Mouse (Mus musculus) testis, adult 2 months (tissue): Measurements from ENCODE around the gene Spsb4. TPM values are rescaled to one million over a fixed set of nuclear protein-coding genes. Genes with fewer than 3 reads are reported as not detected.
A peak's percentile ranks its signal among the peaks of the same experiment; 100 is the strongest.

Experiments used
- H3K27ac ChIP-seq: fragments of 200-500 bp; 2 replicates; pipeline ENCODE4 v1.5.1; 2012; ENCODE audit warnings: low read depth, low read length; ENCODE audit not compliant: control insufficient read depth, insufficient read depth
- H3K27me3 ChIP-seq: fragments of 200-500 bp; 2 replicates; pipeline ENCODE4 v1.6.1; 2012; ENCODE audit warnings: mild to moderate bottlenecking, low read length, moderate library complexity; ENCODE audit not compliant: control insufficient read depth, insufficient read depth
- H3K36me3 ChIP-seq: fragments of 200-500 bp; 2 replicates; pipeline ENCODE4 v1.6.1; 2012; ENCODE audit warnings: mild to moderate bottlenecking, low read length; ENCODE audit not compliant: control insufficient read depth, insufficient read depth
- H3K4me1 ChIP-seq: fragments of 200-500 bp; 2 replicates; pipeline ENCODE4 v1.6.1; 2012; ENCODE audit warnings: low read length; ENCODE audit not compliant: control insufficient read depth, insufficient read depth
- H3K4me3 ChIP-seq: fragments of 200-500 bp; 2 replicates; pipeline ENCODE4 v1.5.1; 2012; ENCODE audit warnings: low read depth, mild to moderate bottlenecking, low read length, moderate library complexity, mixed read lengths; ENCODE audit not compliant: control insufficient read depth
- CTCF ChIP-seq: fragments of 200-500 bp; IDR thresholded peaks from 2 replicates; pipeline ENCODE4 v1.5.1; 2012; ENCODE audit warnings: low read depth, mild to moderate bottlenecking, inconsistent platforms, low read length, moderate library complexity; ENCODE audit not compliant: control insufficient read depth, insufficient read depth, insufficient replicate concordance
- POLR2A ChIP-seq: fragments of 200-500 bp; IDR thresholded peaks from 2 replicates; pipeline ENCODE4 v1.6.1; 2012; ENCODE audit warnings: low read depth, mild to moderate bottlenecking, inconsistent platforms, low read length, moderate library complexity; ENCODE audit not compliant: control insufficient read depth
- polyA plus RNA-seq: library from polyadenylated mRNA; depleted of rRNA; stranded (reverse); fragments of >200 nt; gene quantifications from 2 replicates; pipeline ENCODE4 v1.2.3, GENCODE M21; 2012

The Spsb4 gene
- polyA plus RNA-seq, 1 experiment = 0.91 TPM

DNA sequence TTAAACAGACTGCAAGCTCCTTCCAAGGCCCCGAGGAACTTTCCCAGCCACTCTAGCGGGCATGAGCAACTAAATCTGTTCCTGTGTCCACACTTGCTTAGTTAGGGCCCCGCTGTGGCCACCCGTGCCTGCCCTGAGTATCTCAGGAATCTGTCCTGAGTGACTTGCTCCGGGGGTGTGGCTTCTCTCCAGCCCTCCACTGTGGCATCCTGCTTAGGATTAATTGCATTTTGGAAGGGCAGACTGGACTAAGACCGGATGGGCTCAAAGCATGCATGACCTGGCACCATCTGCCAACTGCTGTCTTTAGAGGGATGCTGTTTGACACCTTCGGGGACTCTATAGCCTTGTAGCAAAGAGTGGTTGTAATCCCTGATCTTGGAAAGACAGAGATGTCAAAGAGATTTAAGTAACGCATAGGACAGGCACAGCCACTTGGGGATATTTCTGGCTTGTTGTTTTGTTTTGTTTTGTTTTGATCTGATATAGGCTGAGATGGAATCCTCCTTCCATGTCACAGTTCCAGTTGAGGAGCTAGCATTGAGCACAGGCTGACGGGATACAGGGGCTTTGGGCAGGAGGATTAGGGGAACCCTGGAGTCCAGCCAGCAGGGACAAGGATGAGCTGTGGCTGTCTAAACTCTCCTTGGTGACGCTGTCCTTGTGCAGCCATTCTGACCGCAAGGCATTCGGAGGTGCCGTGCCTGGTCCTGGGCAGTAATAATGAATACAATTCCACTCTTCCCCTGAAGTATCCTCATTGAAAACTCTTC lies 55.0 kb downstream of the Spsb4 start:
- H3K36me3 ChIP-seq = no peaks in the 10 kb centered on the region
- no peaks in the 10 kb centered on the region for H3K4me1 ChIP-seq

GRCm38 (mm10) chr9:96962714-96963113 lies 55.9 kb downstream of the Spsb4 start:
- Histone ChIP-seq H3K4me3 (no peak overlapping the region), H3K36me3 (no peaks in the 10 kb centered on the region), H3K27me3 (no peaks in the 10 kb centered on the region), H3K27ac (no peak overlapping the region), H3K4me1 (no peaks in the 10 kb centered on the region)
- TF ChIP-seq POLR2A (no peak), CTCF (no peak)

More for the DNA sequence above, 55.0 kb downstream of the Spsb4 start:
- no peak overlapping the region for H3K27ac ChIP-seq
- no peaks in the 10 kb centered on the region for H3K27me3 ChIP-seq
- TF ChIP-seq POLR2A (no peak), CTCF (no peak)
- H3K4me3 ChIP-seq = no peak overlapping the region

DNA sequence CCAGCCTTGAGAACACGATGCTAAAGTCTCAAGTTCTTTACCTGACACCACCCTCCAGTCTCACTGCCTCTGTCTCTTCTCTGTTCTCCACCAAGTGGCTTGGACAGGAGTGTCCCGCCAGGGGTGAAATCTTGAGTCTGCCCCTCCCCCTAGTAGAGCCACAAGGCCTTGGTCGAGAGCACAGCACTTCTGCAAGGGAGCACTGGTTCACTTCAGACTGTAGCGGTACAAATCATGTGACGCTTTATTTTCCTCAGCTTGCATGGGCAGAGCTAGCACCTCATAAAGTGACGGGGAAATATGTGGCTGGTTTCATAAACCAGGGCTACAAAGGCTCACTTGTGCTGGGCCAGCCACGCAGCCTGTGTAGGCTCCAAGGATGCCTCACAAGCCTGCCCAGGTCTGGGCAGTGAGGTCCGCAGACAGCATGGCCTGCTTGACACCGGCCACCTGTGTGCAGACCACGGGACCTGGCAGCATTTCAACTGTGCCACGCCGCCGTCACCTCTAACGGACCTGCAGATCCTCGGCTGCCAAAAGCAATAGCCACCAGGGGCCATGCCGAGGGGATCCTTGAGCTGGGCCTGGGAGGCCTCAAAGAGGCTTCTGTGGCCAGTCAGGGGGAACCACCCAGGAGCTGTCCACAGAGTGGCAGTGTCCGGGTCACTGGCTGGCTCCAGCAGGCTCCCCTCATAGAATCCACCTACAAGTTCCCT lies 56.5 kb downstream of the Spsb4 start:
- Histone ChIP-seq H3K27me3 (no peaks in the 10 kb centered on the region), H3K27ac (no peak overlapping the region), H3K4me1 (no peaks in the 10 kb centered on the region), H3K36me3 (no peaks in the 10 kb centered on the region), H3K4me3 (no peak overlapping the region)
- no peak for TF ChIP-seq CTCF
- no peak for TF ChIP-seq POLR2A

GRCm38 (mm10) chr9:96961006-96961405 lies 57.6 kb downstream of the Spsb4 start:
- Histone ChIP-seq H3K4me1 (no peaks in the 10 kb centered on the region), H3K27me3 (no peaks in the 10 kb centered on the region), H3K36me3 (no peaks in the 10 kb centered on the region), H3K4me3 (no peak overlapping the region), H3K27ac (no peak overlapping the region)
- TF ChIP-seq CTCF = peak; percentile 23; the same call in 1 of the 2 replicates
- no peak for TF ChIP-seq POLR2A

DNA sequence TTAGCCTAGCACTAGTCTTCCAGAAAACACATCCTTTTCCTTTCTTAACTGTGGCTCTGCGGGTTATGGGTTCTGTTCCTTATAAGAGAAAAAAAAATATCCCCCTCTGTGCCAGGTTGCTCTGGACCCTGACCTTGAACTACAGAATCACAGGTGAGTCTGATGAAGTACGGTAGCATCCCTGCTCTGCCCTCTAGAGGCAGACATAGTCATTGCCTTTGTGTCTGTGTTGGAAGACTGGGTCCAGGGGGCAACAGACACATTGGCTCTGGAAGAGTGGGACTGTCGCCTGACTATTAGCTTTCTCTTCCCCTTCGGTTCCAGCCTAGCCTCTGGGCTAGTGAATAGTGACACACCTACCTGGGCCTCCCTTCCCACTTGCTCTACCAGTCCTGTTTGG lies 58.4 kb downstream of the Spsb4 start:
- Histone ChIP-seq H3K4me1 (no peaks in the 10 kb centered on the region), H3K27me3 (no peaks in the 10 kb centered on the region), H3K36me3 (no peaks in the 10 kb centered on the region), H3K27ac (no peak overlapping the region), H3K4me3 (no peak overlapping the region)
- TF ChIP-seq CTCF = peak; percentile 48; the same call in 1 of the 2 replicates
- no peak for TF ChIP-seq POLR2A

- Histone ChIP-seq H3K4me3 (no peak overlapping the region), H3K27me3 (no peaks in the 10 kb centered on the region), H3K4me1 (no peaks in the 10 kb centered on the region), H3K27ac (no peak overlapping the region), H3K36me3 (no peaks in the 10 kb centered on the region)
- no peak for TF ChIP-seq CTCF
- no peak for TF ChIP-seq POLR2A
Measured at GRCm38 (mm10) chr9:96959469-96959868, 59.2 kb downstream of the Spsb4 start.

DNA sequence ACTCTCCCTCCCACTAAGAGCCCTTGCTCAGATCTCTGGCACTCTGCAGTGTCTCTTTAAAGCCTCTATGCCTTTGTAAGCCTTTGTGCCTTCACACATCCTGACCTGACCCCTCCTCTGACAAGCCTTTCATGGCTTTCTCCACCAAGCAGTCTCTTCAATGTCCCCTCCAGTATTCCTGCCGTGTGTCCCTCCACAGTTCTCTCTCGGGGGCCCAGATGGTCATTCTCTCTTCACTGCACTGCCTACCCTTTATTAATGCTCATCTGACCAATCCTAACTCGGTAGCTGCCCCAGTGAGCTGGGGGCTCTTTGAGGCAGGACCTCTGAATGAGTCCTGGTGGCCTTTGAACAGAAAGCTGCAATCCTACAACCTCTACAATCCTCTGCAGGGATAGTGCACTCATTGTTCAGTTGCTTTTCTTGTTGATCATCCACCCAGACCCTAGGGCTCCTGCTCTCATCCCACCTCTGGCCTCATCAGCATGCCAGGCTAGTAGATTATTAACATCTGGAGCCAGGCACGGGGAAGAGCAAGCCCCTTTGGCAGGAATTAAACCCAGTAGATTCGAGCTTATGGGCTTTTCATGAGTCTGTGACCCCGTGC lies 60.5 kb downstream of the Spsb4 start:
- H3K4me3 ChIP-seq = no peak overlapping the region
- TF ChIP-seq CTCF (no peak), POLR2A (no peak)
- no peak overlapping the region for H3K27ac ChIP-seq
- no peaks in the 10 kb centered on the region for H3K4me1 ChIP-seq
- H3K36me3 ChIP-seq = no peaks in the 10 kb centered on the region
- H3K27me3 ChIP-seq = no peaks in the 10 kb centered on the region
